Mouse (Mus musculus): ENCODE data around the gene Rem1. TPM values are rescaled to one million over a fixed set of nuclear protein-coding genes. Genes with fewer than 3 reads are reported as not detected.

Rem1 gene
- polyA plus RNA-seq (2012): 0.46 TPM in 1 of 2 replicates, not detected in the other

GRCm38 (mm10) chr2:152626774-152627591, at the start of gene Rem1:
Gene Rem1, plus strand, starts transcription at chr2:152626951.

GRCm38 (mm10) chr2:152580107-152580506, 46.6 kb upstream of the Rem1 start, which contains the start of gene Defb19:
Gene Defb19, minus strand, starts transcription at chr2:152580312.

DNA sequence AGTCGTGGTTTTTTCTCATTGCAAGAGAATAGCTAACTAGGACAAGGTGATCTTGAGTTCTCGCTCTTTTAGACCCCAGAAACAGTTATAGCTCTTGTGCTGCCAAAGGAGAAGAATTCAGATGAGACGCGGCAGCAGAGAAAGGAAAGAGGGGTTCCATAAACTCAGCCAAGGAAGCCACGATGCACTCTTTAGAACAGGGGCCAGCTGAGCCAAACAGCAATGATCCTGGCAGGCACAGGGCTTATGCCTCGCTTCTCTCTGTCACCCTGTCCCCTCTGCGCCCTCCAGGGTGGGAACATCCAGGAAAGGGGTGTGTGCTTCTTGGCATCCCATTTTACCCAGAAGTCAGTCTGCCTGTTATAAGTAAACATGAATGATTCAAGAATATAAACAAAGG, 27.5 kb upstream of the Rem1 start, which contains the start of gene Defb45:
Gene Defb45 (minus strand): TSS at position 101 of the 400 bp plus-strand sequence.

GRCm38 (mm10) chr2:152604057-152604456, 22.7 kb upstream of the Rem1 start, which contains the start of gene Defb36:
Gene Defb36, plus strand, starts transcription at chr2:152604327.

GRCm38 (mm10) chr2:152622953-152623352, 3.8 kb upstream of the Rem1 start, which contains the start of gene Defb25:
Gene Defb25, minus strand, starts transcription at chr2:152623053.

GRCm38 (mm10) chr2:152669256-152669638, 42.5 kb downstream of the Rem1 start, which contains the start of gene H13:
Gene H13, plus strand, starts transcription at chr2:152669461.

Other genes starting within 250 kb of the Rem1 start
- gene Sox12, start 228.9 kb upstream of the Rem1 start, polyA plus RNA-seq (2012): 40.4 and 58.1 TPM in 2 replicates
- gene Zcchc3, start 211.9 kb upstream of the Rem1 start, polyA plus RNA-seq (2012): 3.9 and 4.9 TPM in 2 replicates
- not detected in 2 replicates for gene 6820408C15Rik, start 211.4 kb upstream of the Rem1 start, polyA plus RNA-seq (2012)
- gene Defb23, start 162.3 kb upstream of the Rem1 start, polyA plus RNA-seq (2012): not detected in 2 replicates
- gene Defb20, start 149.9 kb upstream of the Rem1 start, polyA plus RNA-seq (2012): not detected in 2 replicates
- not detected in 2 replicates for gene Defb22, start 136.8 kb upstream of the Rem1 start, polyA plus RNA-seq (2012)
- gene Defb26, start 115.3 kb upstream of the Rem1 start, polyA plus RNA-seq (2012): not detected in 2 replicates
- gene Defb28, start 108.7 kb upstream of the Rem1 start, polyA plus RNA-seq (2012): not detected in 2 replicates
- not detected in 2 replicates for gene Defb29, start 86.9 kb upstream of the Rem1 start, polyA plus RNA-seq (2012)
- not detected in 2 replicates for gene Gm17416, start 57.6 kb upstream of the Rem1 start, polyA plus RNA-seq (2012)
- gene Defb21, start 54.2 kb upstream of the Rem1 start, polyA plus RNA-seq (2012): not detected in 2 replicates
- not detected in 2 replicates for gene Defb19, start 46.6 kb upstream of the Rem1 start, polyA plus RNA-seq (2012)
- not detected in 2 replicates for gene Defb45, start 27.6 kb upstream of the Rem1 start, polyA plus RNA-seq (2012)
- not detected in 2 replicates for gene Defb36, start 22.6 kb upstream of the Rem1 start, polyA plus RNA-seq (2012)
- gene Defb25, start 3.9 kb upstream of the Rem1 start, polyA plus RNA-seq (2012): not detected in 2 replicates
- 184 and 222 TPM in 2 replicates for gene H13, start 42.5 kb downstream of the Rem1 start, polyA plus RNA-seq (2012)
- gene Mcts2, start 60.1 kb downstream of the Rem1 start, polyA plus RNA-seq (2012): 0.87 and 1.5 TPM in 2 replicates
- gene Id1, start 109.3 kb downstream of the Rem1 start, polyA plus RNA-seq (2012): 20.1 and 27.2 TPM in 2 replicates
- 1.9 and 3.6 TPM in 2 replicates for gene Cox4i2, start 127.2 kb downstream of the Rem1 start, polyA plus RNA-seq (2012)
- gene Bcl2l1, start 204.8 kb downstream of the Rem1 start, polyA plus RNA-seq (2012): 27.4 and 31.0 TPM in 2 replicates
- gene Tpx2, start 221.0 kb downstream of the Rem1 start, polyA plus RNA-seq (2012): 8.7 and 9.0 TPM in 2 replicates